Mouse (Mus musculus) midbrain, postnatal 0 days (tissue): ENCODE results near the gene Gbf1. TPM values are rescaled to one million over a fixed set of nuclear protein-coding genes. Genes with fewer than 3 reads are reported as not detected.
A peak's percentile ranks its signal among the peaks of the same experiment; 100 is the strongest.

Experiments used
- ATAC-seq: fragments of 200-750 bp; cut with Nextera tagmentation; 2 replicates; pipeline ENCODE4 v1.8.0; 2017; ENCODE audit warnings: moderate number of reproducible peaks, mild to moderate bottlenecking, moderate TSS enrichment, moderate library complexity; ENCODE audit not compliant: low FRiP score
- DNase-seq: peaks from one replicate; pipeline ENCODE4 v3.0.0-alpha.2; 2015; ENCODE audit warnings: low spot score
- H3K27ac ChIP-seq: fragments of 300-500 bp; sonication (generic); 2 replicates; pipeline ENCODE4 v1.5.1; 2014; ENCODE audit warnings: low read depth, mild to moderate bottlenecking, low read length, mixed read lengths
- H3K27me3 ChIP-seq: fragments of 300-500 bp; sonication (generic); 2 replicates; pipeline ENCODE4 v1.6.1; 2014; ENCODE audit warnings: low read length, control low read depth, mixed read lengths; ENCODE audit not compliant: insufficient read depth
- H3K36me3 ChIP-seq: fragments of 300-500 bp; sonication (generic); 2 replicates; pipeline ENCODE4 v1.6.1; 2014; ENCODE audit warnings: low read length, control low read depth, mixed read lengths; ENCODE audit not compliant: insufficient read depth
- H3K4me1 ChIP-seq: fragments of 300-500 bp; sonication (generic); 2 replicates; pipeline ENCODE4 v1.6.1; 2014; ENCODE audit warnings: mild to moderate bottlenecking, control low read depth, antibody characterized with exemption, low read length, mixed read lengths; ENCODE audit not compliant: insufficient read depth
- H3K4me2 ChIP-seq: fragments of 300-500 bp; sonication (generic); 2 replicates; pipeline ENCODE4 v1.6.1; 2014; ENCODE audit warnings: low read depth, mild to moderate bottlenecking, low read length, mixed read lengths; ENCODE audit not compliant: poor library complexity, severe bottlenecking
- H3K4me3 ChIP-seq: fragments of 300-500 bp; sonication (generic); 2 replicates; pipeline ENCODE4 v1.5.1; 2014; ENCODE audit warnings: low read depth, mild to moderate bottlenecking, low read length, moderate library complexity
- H3K9ac ChIP-seq: fragments of 300-500 bp; sonication (generic); replicated peaks from 2 replicates; pipeline ENCODE4 v1.6.1; 2014; ENCODE audit warnings: mild to moderate bottlenecking, low read length, moderate library complexity, mixed read lengths; ENCODE audit not compliant: poor library complexity, severe bottlenecking
- H3K9me3 ChIP-seq: fragments of 300-500 bp; sonication (generic); 2 replicates; pipeline ENCODE4 v1.6.1; 2016; ENCODE audit warnings: low read length, control low read depth
- CTCF ChIP-seq: IDR thresholded peaks from 2 replicates; pipeline ENCODE4 v1.5.1; 2016; ENCODE audit warnings: antibody characterized with exemption, mild to moderate bottlenecking
- WGBS: fragments of 180-500 bp; shearing (Covaris S2); extraction: QIAGEN DNeasy Blood & Tissue Kit; methylation state at CpG from one replicate; pipeline ENCODE4 v1.1.7; 2014; 5-methylcytosine and 5-hydroxymethylcytosine counted together
- polyA plus RNA-seq: library from polyadenylated mRNA; unstranded; fragments of >200 nt; fragmentation: Nextera tagmentation; extraction: Ambion mirVana; gene quantifications from 2 replicates; pipeline ENCODE4 v1.2.1, GENCODE M21; 2015
- total RNA-seq: library from RNA; depleted of rRNA; stranded (reverse); fragments of >200 nt; gene quantifications from 2 replicates; pipeline ENCODE4 v1.2.3, GENCODE M21; 2014

The Gbf1 gene
- total and polyA plus RNA-seq, 2 experiments from 2014 or later, result 51.6 to 59.8 TPM

- peaks cover 32% of the 10 kb centered on the region for H3K27me3 ChIP-seq
- no peaks in the 10 kb centered on the region for H3K36me3 ChIP-seq
- 0 out of 2 replicates have a peak, but pooled peaks cover 2% of the 10 kb centered on the region for H3K4me1 ChIP-seq
- H3K4me3 ChIP-seq, result peak overlapping the region; percentile 15; the same call in 1 of the 2 replicates
- peak overlapping the region; percentile 40 for H3K4me2 ChIP-seq
- 7% methylated on average over 6 of the region's 8 CpGs for whole genome bisulfite sequencing
- TF ChIP-seq CTCF, result no peak
- no peaks in the 10 kb centered on the region for H3K9me3 ChIP-seq
- no peak for DNase-seq
- no peak overlapping the region for H3K9ac ChIP-seq
- H3K27ac ChIP-seq, result no peak overlapping the region
- no peak for ATAC-seq
Observed at GRCm38 (mm10) chr19:46131283-46131682, 21.0 kb upstream of the Gbf1 start.

- H3K4me3 ChIP-seq, result peak within 1 kb of the TSS; percentile 15; the same call in 1 of the 2 replicates
- no peaks in the 10 kb centered on the region for H3K36me3 ChIP-seq
- H3K4me2 ChIP-seq, result peak within 1 kb of the TSS; percentile 40
- H3K9me3 ChIP-seq, result no peaks in the 10 kb centered on the region
- TF ChIP-seq CTCF, result no peak
- ATAC-seq (no peak), DNase-seq (peak; percentile 20)
- no peak within 1 kb of the TSS for H3K27ac ChIP-seq
- H3K27me3 ChIP-seq, result peaks cover 38% of the 10 kb centered on the region
- H3K9ac ChIP-seq, result 0 out of 2 replicates have a peak within 1 kb of the TSS, but pooled peaks have one; percentile 24
- WGBS, result 2% methylated on average over 31 of the region's 31 CpGs
- H3K4me1 ChIP-seq, result 0 out of 2 replicates have a peak, but pooled peaks cover 2% of the 10 kb centered on the region
Observed at GRCm38 (mm10) chr19:46131694-46132525, 20.4 kb upstream of the Gbf1 start, which contains the start of gene Elovl3. Gene Elovl3, plus strand, starts transcription at chr19:46131897.

- no peak overlapping the region for H3K4me3 ChIP-seq
- H3K36me3 ChIP-seq, result no peaks in the 10 kb centered on the region
- no peak for DNase-seq
- no peak for ATAC-seq
- no peak overlapping the region for H3K9ac ChIP-seq
- H3K4me1 ChIP-seq, result 0 out of 2 replicates have a peak, but pooled peaks cover 2% of the 10 kb centered on the region
- no peak overlapping the region for H3K27ac ChIP-seq
- no peaks in the 10 kb centered on the region for H3K9me3 ChIP-seq
- WGBS, result 28% methylated on average over 6 of the region's 6 CpGs
- H3K4me2 ChIP-seq, result no peak overlapping the region
- no peak for TF ChIP-seq CTCF
- H3K27me3 ChIP-seq, result peaks cover 44% of the 10 kb centered on the region
Observed at GRCm38 (mm10) chr19:46132577-46132976, 19.7 kb upstream of the Gbf1 start.

- peaks cover 46% of the 10 kb centered on the region for H3K27me3 ChIP-seq
- under 1% methylated on average over 12 of the region's 12 CpGs for WGBS
- 0 out of 2 replicates have a peak, but pooled peaks cover 2% of the 10 kb centered on the region for H3K4me1 ChIP-seq
- peak overlapping the region; percentile 100 for H3K4me2 ChIP-seq
- no peak overlapping the region for H3K9ac ChIP-seq
- no peaks in the 10 kb centered on the region for H3K9me3 ChIP-seq
- H3K36me3 ChIP-seq, result no peaks in the 10 kb centered on the region
- H3K27ac ChIP-seq, result no peak overlapping the region
- peak; percentile 100 for TF ChIP-seq CTCF
- ATAC-seq (peak; percentile 69; the same call in 1 of the 2 replicates), DNase-seq (peak; percentile 92)
- peak overlapping the region; percentile 56 for H3K4me3 ChIP-seq
Observed at GRCm38 (mm10) chr19:46135297-46135696, 17.0 kb upstream of the Gbf1 start.

- no peaks in the 10 kb centered on the region for H3K9me3 ChIP-seq
- H3K9ac ChIP-seq, result peak overlapping the region; percentile 55
- DNase-seq (peak; percentile 33), ATAC-seq (peak; percentile 57; the same call in 1 of the 2 replicates)
- H3K27ac ChIP-seq, result no peak overlapping the region
- peak overlapping the region; percentile 100 for H3K4me2 ChIP-seq
- peaks cover 43% of the 10 kb centered on the region for H3K27me3 ChIP-seq
- H3K36me3 ChIP-seq, result no peaks in the 10 kb centered on the region
- under 1% methylated on average over 73 of the region's 79 CpGs for WGBS
- 0 out of 2 replicates have a peak, but pooled peaks cover 2% of the 10 kb centered on the region for H3K4me1 ChIP-seq
- H3K4me3 ChIP-seq, result peak overlapping the region; percentile 56
- peak; percentile 65 for TF ChIP-seq CTCF
Observed at GRCm38 (mm10) chr19:46135789-46136638, 16.3 kb upstream of the Gbf1 start.
